Mouse (Mus musculus) embryonic fibroblast, embryonic 13.5 days (primary cell): ENCODE data around the gene Med9.

Experiments
- CTCF ChIP-seq: IDR thresholded peaks from 2 replicates; pipeline ENCODE4 v1.5.1; 2011; ENCODE audit warnings: mild to moderate bottlenecking, control low read depth, low read length, moderate library complexity, borderline replicate concordance; ENCODE audit not compliant: insufficient read depth
- POLR2A ChIP-seq: IDR thresholded peaks from 2 replicates; pipeline ENCODE4 v1.6.1; 2011; ENCODE audit warnings: low read depth, mild to moderate bottlenecking, control low read depth, low read length, moderate library complexity

DNA sequence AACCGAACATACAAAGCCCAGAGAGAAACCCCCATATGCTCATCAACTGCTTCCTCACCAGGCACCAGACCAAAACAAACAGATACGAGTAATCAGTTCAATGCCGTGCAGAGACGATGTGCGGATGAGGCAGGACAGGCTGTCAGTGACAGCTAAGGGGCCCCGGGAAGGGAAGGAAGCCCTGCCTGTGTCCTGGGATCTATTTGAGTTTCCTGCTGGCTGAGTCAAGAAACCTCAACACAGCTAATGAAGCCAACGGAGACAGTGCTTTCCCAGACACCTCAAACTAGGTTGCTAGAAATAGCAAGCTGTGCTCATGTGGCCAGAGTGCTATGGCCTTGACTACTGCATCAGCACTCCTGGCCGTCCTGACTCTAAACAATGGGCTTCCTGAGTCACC is 43.4 kb downstream of the Med9 start:
- no peak for TF ChIP-seq POLR2A
- no peak for TF ChIP-seq CTCF
